Mouse (Mus musculus) inflammation-experienced regulatory T-cells, adult 16 weeks (primary cell): ENCODE results near the gene Cep89. TPM values are rescaled to one million over a fixed set of nuclear protein-coding genes. Genes with fewer than 3 reads are reported as not detected.

Experiments used
- polyA plus RNA-seq: library from polyadenylated mRNA; unstranded; fragments of 100-300 nt; shearing (Covaris generic); gene quantifications from one replicate; pipeline ENCODE4 v1.2.1, GENCODE M21; 2017

Gene Cep89
- polyA plus RNA-seq = 14.7 TPM

DNA sequence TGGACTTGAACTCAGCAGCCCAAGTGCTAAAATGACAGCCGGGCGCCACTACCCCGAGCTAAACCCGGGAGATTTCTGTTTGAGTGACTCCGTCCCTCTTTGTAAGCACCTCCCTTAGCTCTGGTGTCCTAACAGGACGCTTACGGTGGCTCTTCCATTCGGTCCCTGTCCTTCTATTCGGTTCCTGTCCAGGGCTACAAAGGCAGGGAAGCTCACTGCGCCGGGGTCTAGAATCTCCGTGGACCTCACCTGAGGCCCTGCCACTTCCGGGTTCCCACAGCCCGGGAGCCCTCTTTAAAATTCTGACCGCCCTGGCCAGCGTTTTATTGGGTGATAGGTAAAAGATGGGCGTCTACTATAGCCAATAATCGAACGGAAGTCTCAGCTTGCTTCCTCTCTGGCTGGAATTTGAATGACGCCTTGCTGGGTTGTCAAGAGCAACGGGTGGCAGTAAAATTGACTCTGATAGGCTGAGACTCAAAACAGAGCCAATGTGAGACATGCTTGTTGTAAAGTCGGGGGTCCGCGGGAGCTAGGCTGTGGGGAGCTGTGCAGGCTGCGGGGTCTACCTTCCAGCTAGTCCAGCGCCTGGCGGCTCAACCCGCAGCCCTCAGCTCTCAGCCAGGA, at the start of gene Cep89, which contains the start of gene Faap24:
Cep89 (plus strand) TSS at position 494 of the 627 bp plus-strand sequence.
Faap24 (minus strand) TSS at position 295 of the 627 bp plus-strand sequence.

DNA sequence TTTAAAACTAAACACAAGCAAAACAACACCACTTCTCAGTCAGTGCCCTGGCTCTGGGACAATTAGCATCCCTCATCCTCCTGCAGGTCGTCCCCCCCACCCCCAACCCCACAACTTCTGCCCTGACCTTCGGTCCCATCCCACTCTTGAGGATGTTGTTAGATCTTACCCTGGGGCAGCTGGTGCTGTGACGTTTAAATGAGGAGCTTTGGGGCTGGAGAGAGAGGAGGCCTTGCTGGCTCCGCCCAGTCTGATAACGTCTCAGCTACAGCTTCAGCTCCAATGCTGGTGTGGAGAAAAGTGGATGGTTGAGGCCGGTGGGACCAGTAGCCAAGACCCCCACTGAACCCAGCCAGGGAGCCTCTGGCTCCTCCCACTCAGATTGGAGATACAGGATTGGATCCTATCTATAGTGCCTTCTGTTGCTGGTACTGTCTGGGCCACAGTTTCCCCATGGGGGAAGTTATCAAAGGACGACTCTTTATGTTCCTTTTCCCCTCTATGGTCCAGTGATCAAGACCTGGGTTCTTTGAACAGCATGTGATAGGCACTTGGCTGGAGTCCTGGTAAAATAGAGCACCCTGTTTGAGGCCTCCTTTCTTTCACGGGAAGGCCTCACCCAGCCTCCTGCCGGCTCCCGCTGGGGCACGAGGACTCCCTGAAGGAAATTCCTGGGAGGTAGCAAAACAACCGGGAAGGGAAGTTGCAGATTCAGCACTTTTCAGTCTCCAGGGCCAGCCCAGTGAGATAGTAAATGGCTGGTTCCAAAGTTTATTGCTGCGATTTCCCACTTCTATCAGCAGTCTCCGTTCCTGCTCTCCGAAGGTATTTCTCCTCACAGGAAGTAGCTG, 51.4 kb downstream of the Cep89 start, which contains the start of gene Slc7a9:
Slc7a9 (plus strand) TSS at position 801 of the 851 bp plus-strand sequence.

Other genes with a start within 250 kb of the Cep89 start
- gene Slc7a10, start 210.7 kb upstream of the Cep89 start, polyA plus RNA-seq = 42.8 TPM
- gene Lrp3, start 181.5 kb upstream of the Cep89 start, polyA plus RNA-seq = 6.2 TPM
- 27.7 TPM for gene Gpatch1, start 78.6 kb upstream of the Cep89 start, polyA plus RNA-seq
- 0.30 TPM for gene Rhpn2, start 62.9 kb upstream of the Cep89 start, polyA plus RNA-seq
- 33.6 TPM for gene Faap24, start 199 bp upstream of the Cep89 start, polyA plus RNA-seq
- not detected for gene Slc7a9, start 51.8 kb downstream of the Cep89 start, polyA plus RNA-seq
- gene Tdrd12, start 140.7 kb downstream of the Cep89 start, polyA plus RNA-seq = not detected
- 51.1 TPM for gene Nudt19, start 159.3 kb downstream of the Cep89 start, polyA plus RNA-seq
- not detected for gene Rgs9bp, start 188.5 kb downstream of the Cep89 start, polyA plus RNA-seq
- gene Ankrd27, start 189.2 kb downstream of the Cep89 start, polyA plus RNA-seq = 82.9 TPM